Comparison of ENCODE assay signal across 10 mouse cellular contexts in the genomic region with DNA sequence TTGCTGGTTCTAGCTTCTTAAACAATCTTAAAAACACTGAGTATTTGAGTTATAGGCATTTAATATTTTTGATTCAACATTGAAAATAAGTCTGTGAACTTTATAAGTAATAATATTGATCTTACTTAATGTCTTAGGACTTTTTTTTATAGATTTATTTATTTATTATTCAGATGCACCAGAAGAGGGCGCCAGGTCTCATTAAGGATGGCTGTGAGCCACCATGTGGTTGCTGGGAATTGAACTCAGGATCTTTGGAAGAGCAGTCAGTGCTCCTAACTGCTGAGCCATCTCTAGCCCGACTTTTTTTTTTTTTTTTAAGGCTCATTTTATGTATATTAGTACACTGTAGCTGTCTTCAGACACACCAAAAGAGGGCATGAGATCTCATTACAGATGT. TPM values are rescaled to one million over a fixed set of nuclear protein-coding genes. Genes with fewer than 3 reads are reported as not detected.
DNase-seq lines count a peak whose midpoint lies in the region; ATAC-seq and TF ChIP-seq lines count a peak whose summit lies in the region.
"Had no signal": no experiment of that assay in that cellular context is flagged by ENCODE, and none has a peak within 500 bp of the region (broad histone marks: within the 10 kb centered on the region; RNA-seq: fewer than 3 reads in every experiment).

No protein-coding gene starts in this region.

- no peak for ATAC-seq in forebrain, embryonic 14.5 days
- ATAC-seq in forebrain, embryonic 13.5 days = no peak
- ATAC-seq in midbrain, postnatal 0 days (ENCODE audit: low FRiP score) = no peak
- ATAC-seq in midbrain, embryonic 13.5 days = no peak

- H3K27me3 ChIP-seq in forebrain, embryonic 14.5 days (replicated peaks; ENCODE audit: control insufficient read depth, insufficient read depth, low read length) = no peaks in the 10 kb centered on the region
- no peaks in the 10 kb centered on the region for H3K27me3 ChIP-seq in forebrain, embryonic 13.5 days
- no peaks in the 10 kb centered on the region for H3K27me3 ChIP-seq in midbrain, postnatal 0 days (ENCODE audit: insufficient read depth, low read length)
- no peaks in the 10 kb centered on the region for H3K27me3 ChIP-seq in midbrain, embryonic 13.5 days
- H3K27me3 ChIP-seq: embryonic facial prominence, embryonic 13.5 days had no signal

- H3K4me2 ChIP-seq in forebrain, embryonic 14.5 days (ENCODE audit: low read length) = no peak overlapping the region
- no peak overlapping the region for H3K4me2 ChIP-seq in forebrain, embryonic 13.5 days
- H3K4me2 ChIP-seq in midbrain, postnatal 0 days (ENCODE audit: low read depth, low read length, poor library complexity, severe bottlenecking) = no peak overlapping the region
- H3K4me2 ChIP-seq in midbrain, embryonic 13.5 days (replicated peaks) = no peak overlapping the region

- peak; percentile 10 for DNase-seq in forebrain, embryonic 14.5 days (ENCODE audit: low spot score)
- peak; percentile 22 for DNase-seq in midbrain, postnatal 0 days (ENCODE audit: low spot score)
- DNase-seq in c-Kit-positive CD71-positive TER-119-positive erythroid progenitor cells, embryonic 14.5 days (ENCODE audit: low spot score) = peak; percentile 43
- peak; percentile 19 for DNase-seq in retina, postnatal 1 day
- DNase-seq in urinary bladder, adult 2 months (ENCODE audit: low spot score) = no peak
- no peak for DNase-seq in urinary bladder, adult 18-20 months (ENCODE audit: low spot score in 2 of 2)

- 40% methylated on average over 2 of the region's 2 CpGs for WGBS in forebrain, embryonic 14.5 days
- WGBS in forebrain, embryonic 13.5 days = 67% methylated on average over 2 of the region's 2 CpGs
- WGBS in midbrain, postnatal 0 days = 67% methylated on average over 2 of the region's 2 CpGs
- 52% methylated on average over 2 of the region's 2 CpGs for WGBS in midbrain, embryonic 13.5 days

- H3K9ac ChIP-seq in forebrain, embryonic 14.5 days (ENCODE audit: low read length) = no peak overlapping the region
- no peak overlapping the region for H3K9ac ChIP-seq in forebrain, embryonic 13.5 days
- no peak overlapping the region for H3K9ac ChIP-seq in midbrain, postnatal 0 days (replicated peaks; ENCODE audit: low read length, poor library complexity, severe bottlenecking)
- no peak overlapping the region for H3K9ac ChIP-seq in midbrain, embryonic 13.5 days (replicated peaks)
- H3K9ac ChIP-seq: embryonic facial prominence, embryonic 13.5 days had no signal

- peaks cover 17% of the 10 kb centered on the region for H3K36me3 ChIP-seq in forebrain, embryonic 14.5 days (ENCODE audit: control insufficient read depth, insufficient read depth, low read length)
- H3K36me3 ChIP-seq in forebrain, embryonic 13.5 days (ENCODE audit: poor library complexity, severe bottlenecking) = peaks cover 19% of the 10 kb centered on the region
- H3K36me3 ChIP-seq in midbrain, postnatal 0 days (ENCODE audit: insufficient read depth, low read length) = no peaks in the 10 kb centered on the region
- peaks cover 11% of the 10 kb centered on the region for H3K36me3 ChIP-seq in midbrain, embryonic 13.5 days

- TF ChIP-seq CTCF in midbrain, postnatal 0 days (IDR thresholded peaks at IDR 0.05) = peak; percentile 54

- H3K4me1 ChIP-seq in forebrain, embryonic 14.5 days (ENCODE audit: control insufficient read depth, insufficient read depth, low read length) = peaks cover 14% of the 10 kb centered on the region
- peaks cover 22% of the 10 kb centered on the region for H3K4me1 ChIP-seq in forebrain, embryonic 13.5 days
- no peaks in the 10 kb centered on the region for H3K4me1 ChIP-seq in midbrain, postnatal 0 days (ENCODE audit: insufficient read depth, low read length)
- H3K4me1 ChIP-seq in midbrain, embryonic 13.5 days (replicated peaks) = peaks cover 21% of the 10 kb centered on the region

- no peak overlapping the region for H3K27ac ChIP-seq in forebrain, embryonic 14.5 days (ENCODE audit: low read depth, low read length)
- no peak overlapping the region for H3K27ac ChIP-seq in forebrain, embryonic 13.5 days
- no peak overlapping the region for H3K27ac ChIP-seq in midbrain, postnatal 0 days (ENCODE audit: low read depth, low read length)
- no peak overlapping the region for H3K27ac ChIP-seq in midbrain, embryonic 13.5 days
- H3K27ac ChIP-seq: embryonic facial prominence, embryonic 13.5 days; macrophage had no signal

- H3K9me3 ChIP-seq in forebrain, embryonic 14.5 days (replicated peaks; ENCODE audit: control insufficient read depth, low read length) = no peaks in the 10 kb centered on the region
- H3K9me3 ChIP-seq in forebrain, embryonic 13.5 days (replicated peaks) = no peaks in the 10 kb centered on the region
- H3K9me3 ChIP-seq in midbrain, postnatal 0 days (ENCODE audit: low read length) = no peaks in the 10 kb centered on the region
- no peaks in the 10 kb centered on the region for H3K9me3 ChIP-seq in midbrain, embryonic 13.5 days
- H3K9me3 ChIP-seq: embryonic facial prominence, embryonic 13.5 days had no signal

- H3K4me3 ChIP-seq in forebrain, embryonic 14.5 days (ENCODE audit: low read depth, low read length) = no peak overlapping the region
- H3K4me3 ChIP-seq in forebrain, embryonic 13.5 days = no peak overlapping the region
- no peak overlapping the region for H3K4me3 ChIP-seq in midbrain, postnatal 0 days (ENCODE audit: low read depth, low read length)
- no peak overlapping the region for H3K4me3 ChIP-seq in midbrain, embryonic 13.5 days (replicated peaks)

RNA-seq across cellular contexts. Expression of a gene that starts 2.5 kb away (rescaled TPM):
- 137 and 143 TPM in 2 replicates for polyA plus RNA-seq in forebrain, embryonic 14.5 days (2014; fragmentation: Nextera tagmentation; extraction: Ambion mirVana)
- 152 and 170 TPM in 2 replicates for polyA plus RNA-seq in forebrain, embryonic 13.5 days (2015; fragmentation: Nextera tagmentation; extraction: Ambion mirVana)
- 91.1 and 137 TPM in 2 replicates for total RNA-seq in midbrain, postnatal 0 days (2014; rRNA removed)
- polyA plus RNA-seq in midbrain, postnatal 0 days (2015; fragmentation: Nextera tagmentation; extraction: Ambion mirVana) = 84.8 and 101 TPM in 2 replicates
- 153 and 157 TPM in 2 replicates for polyA plus RNA-seq in midbrain, embryonic 13.5 days (2015; fragmentation: Nextera tagmentation; extraction: Ambion mirVana)
- 60.3 and 62.7 TPM in 2 replicates for polyA plus RNA-seq in urinary bladder, adult 2 months (2012; rRNA removed)

RNA-seq across cellular contexts. Expression of a gene that starts 32.8 kb away (rescaled TPM):
- 0.80 and 1.1 TPM in 2 replicates for polyA plus RNA-seq in forebrain, embryonic 14.5 days (2014; fragmentation: Nextera tagmentation; extraction: Ambion mirVana)
- 2.6 and 3.0 TPM in 2 replicates for polyA plus RNA-seq in forebrain, embryonic 13.5 days (2015; fragmentation: Nextera tagmentation; extraction: Ambion mirVana)
- 0.27 and 0.94 TPM in 2 replicates for total RNA-seq in midbrain, postnatal 0 days (2014; rRNA removed)
- polyA plus RNA-seq in midbrain, postnatal 0 days (2015; fragmentation: Nextera tagmentation; extraction: Ambion mirVana) = 0.23 and 0.34 TPM in 2 replicates
- 1.2 and 1.3 TPM in 2 replicates for polyA plus RNA-seq in midbrain, embryonic 13.5 days (2015; fragmentation: Nextera tagmentation; extraction: Ambion mirVana)
- polyA plus RNA-seq in urinary bladder, adult 2 months (2012; rRNA removed) = 0.78 and 0.91 TPM in 2 replicates

Comparison
In these comparisons a context has a peak if more than half of its experiments do, and no peak if none do; other contexts are left out.
1. DNase-seq: peak in forebrain, embryonic 14.5 days (single experiment), midbrain, postnatal 0 days (single experiment), c-Kit-positive CD71-positive TER-119-positive erythroid progenitor cells, embryonic 14.5 days (single experiment) and retina, postnatal 1 day (single experiment); none in urinary bladder, adult 2 months (single experiment) and urinary bladder, adult 18-20 months (0 of 2).